Mouse (Mus musculus) cerebellum, postnatal 36 days (tissue): ENCODE measurements at regions not wholly inside any gene's neighbourhood (a gene's known extent, or its start where the extent isn't known, plus 50 kb on each side); places are given as distances from the start of the nearest gene placed in this dataset.

ENCODE experiments used
- DNase-seq, 2 experiments: peaks; one replicate each; pipeline ENCODE4 v3.0.0; 2021 to 2022; ENCODE audit warnings: mixed read lengths in 2 of 2

DNA sequence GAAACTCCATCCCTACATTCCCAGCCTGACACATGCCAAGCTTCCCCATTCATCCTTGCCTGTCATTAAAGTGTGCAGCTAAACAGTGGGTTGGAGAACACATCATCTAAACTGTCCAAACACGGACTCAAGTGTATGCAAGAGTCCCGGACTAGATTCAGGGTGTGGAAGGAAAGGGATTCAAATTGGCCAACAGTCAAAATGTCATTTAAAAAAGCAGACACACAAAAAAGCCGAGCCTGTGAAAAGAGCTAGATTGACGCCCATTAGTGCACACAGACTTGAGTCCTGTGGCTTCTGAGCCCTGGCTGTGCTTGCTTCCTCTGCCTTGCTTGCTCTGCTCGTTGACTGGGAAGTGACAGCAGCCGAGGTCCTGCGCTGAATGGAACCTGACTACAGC, 181.5 kb downstream of the Kit start:
- DNase-seq = no peak

DNA sequence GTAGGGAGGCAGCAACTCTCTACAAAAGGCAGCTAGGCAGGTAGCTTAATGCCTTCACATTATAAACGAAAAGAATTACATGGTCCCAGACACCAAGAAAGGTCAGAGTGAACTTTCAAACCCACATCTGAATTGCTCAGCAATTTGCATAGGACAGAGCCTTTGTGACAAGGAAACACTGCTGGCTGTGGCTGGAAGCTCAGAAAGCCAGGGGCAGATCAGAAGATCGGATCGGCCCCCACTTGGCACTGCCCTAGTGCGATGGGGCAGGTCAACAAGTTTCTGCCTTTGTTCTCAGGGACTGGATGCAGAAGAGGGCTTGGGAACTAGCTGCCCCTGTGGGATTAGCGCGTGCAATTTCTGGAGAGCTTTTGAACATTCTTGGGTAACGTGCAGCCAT, 179.6 kb downstream of the Kit start:
- DNase-seq = no peak

DNA sequence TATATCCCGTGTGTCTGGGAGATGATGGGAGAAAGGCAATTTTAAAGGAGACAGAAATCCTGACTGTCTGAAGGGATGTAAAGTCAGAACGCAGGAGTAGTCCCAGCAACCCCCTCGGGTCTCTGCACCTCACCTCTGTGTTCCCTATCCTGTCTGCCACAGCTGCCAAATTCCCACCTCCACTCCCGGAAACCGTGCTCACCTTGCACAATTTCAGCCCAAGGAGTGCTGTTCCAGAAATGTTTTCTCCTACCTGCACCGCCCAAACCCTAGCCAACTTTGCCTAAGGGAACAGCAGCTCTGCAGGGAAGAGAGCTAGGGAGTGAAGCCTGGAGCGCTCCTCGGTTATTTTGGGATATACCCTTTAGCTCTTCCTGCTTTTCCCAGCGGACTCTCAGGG, 170.6 kb downstream of the Kit start:
- DNase-seq = no peak

DNA sequence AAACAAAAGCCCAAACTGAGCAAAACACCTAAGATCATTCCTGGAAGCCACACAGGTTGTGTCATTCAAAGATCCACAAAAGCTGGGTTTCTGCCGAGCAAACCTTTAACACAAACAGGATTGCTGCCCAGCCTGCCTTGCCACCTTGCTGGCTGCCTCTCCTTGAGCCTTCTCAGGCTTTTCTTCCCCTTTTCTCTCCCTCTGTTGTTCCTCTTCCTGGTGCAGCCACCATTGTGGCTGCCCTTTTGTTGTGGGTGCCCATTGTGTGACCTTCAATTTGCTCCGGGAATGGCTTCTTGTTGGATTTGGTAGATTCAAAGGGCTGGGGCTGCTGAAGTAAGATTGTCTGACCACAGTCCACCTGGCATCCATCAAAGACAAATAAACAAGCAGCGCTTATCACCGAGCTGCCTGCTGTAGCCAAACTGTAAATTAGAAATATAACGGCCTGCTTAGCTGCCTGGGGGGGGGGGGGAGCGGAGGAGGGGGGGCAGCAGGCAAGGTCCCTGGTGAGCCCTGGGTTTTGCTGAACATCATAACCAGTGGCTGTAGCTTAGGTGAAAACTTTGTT, 169.8 kb downstream of the Kit start:
- no peak for DNase-seq

DNA sequence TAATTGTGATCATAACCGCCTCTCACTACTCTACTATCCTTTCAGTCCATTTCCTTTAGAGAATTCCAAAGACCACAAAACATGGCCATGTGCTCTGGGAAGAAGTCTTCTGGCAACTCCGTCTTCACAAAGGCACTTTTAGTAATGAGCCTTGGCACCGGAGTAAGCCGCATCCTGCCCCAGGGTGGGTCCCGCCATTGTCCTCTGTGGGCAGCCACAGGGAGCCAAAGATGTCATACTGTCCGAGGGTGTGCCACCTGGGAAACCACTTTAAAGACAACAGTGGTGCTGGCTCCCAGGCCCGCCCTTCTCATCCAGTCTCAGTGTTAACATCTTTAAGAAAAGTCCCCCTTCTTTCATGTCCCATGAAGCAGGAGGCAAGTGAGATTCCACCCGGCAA, 164.6 kb downstream of the Kit start:
- DNase-seq = no peak

DNA sequence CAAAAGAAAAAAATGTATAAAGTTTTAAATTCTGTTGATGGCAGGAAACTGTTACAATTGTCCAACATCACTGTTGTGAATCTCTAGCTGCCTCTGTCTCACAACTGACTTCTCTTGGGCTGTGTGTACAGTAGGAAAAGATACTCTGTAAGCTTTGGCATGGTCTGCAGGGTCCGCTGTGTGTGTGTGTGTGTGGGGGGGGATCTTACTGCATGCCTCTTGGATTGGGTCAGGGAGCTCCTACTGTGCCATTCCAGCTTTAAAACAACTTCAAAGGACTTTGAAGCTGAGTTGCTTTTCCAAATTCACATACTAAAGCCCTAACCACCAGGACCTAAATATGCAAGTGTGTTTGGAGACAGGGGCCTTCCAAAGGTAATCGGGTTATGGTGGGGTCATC, 163.7 kb downstream of the Kit start:
- DNase-seq = no peak

DNA sequence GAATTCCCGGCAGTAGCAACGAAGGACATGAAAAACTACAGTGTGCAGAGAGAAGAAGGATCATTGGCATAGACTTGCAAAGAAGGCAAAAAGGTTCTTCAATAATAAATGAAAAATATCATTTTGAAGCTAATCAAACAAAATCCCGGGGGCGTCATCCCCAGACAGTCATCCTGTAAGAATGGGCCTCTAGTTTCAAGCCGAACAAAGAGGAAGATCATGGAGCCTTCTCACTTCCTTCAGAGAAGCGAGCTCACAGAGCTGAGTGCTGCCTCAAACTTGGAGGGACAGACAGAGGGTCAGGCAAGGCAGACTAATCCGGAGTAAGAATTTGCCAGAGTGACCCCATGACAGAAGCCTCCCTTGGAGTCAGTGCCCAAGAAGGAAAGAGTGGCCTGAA, 163.0 kb downstream of the Kit start:
- no peak for DNase-seq

DNA sequence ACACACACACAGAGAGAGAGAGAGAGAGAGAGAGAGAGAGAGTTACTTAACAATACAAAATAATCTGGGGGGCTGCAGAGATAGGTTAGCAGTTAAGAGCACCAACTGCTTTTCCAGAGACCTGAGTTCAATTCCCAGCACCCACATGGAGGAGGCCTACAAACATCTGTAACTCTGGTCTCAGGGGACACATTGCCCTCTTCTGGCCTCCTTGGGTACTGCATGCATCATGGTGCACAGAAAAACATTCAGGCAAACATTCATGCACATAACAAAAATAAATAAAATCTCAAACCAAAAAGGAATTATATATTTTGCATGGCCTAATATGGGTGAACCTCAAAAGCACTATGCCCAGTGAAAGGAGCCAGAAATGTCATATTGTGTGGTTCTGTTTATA, 161.6 kb downstream of the Kit start:
- no peak for DNase-seq

DNA sequence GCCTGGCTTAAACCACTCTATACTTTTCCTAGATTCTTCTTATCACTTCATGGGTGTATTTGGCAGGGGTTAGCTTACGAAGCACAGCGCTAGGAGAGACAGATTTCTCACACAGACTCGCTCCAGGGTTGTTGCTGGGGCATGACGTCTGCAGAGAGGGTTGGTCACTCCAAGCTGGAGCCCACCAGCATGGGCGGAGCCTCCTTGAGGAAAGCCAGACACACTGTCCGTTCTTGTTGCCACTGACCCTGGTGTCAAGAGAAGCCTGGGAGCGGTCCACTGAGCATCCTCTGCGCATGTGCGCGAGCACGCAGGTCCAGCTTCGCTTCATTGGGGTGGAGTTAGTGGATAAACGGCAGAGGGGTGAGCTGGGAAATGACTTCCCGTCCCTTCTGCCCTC, 159.8 kb downstream of the Kit start:
- DNase-seq = no peak

DNA sequence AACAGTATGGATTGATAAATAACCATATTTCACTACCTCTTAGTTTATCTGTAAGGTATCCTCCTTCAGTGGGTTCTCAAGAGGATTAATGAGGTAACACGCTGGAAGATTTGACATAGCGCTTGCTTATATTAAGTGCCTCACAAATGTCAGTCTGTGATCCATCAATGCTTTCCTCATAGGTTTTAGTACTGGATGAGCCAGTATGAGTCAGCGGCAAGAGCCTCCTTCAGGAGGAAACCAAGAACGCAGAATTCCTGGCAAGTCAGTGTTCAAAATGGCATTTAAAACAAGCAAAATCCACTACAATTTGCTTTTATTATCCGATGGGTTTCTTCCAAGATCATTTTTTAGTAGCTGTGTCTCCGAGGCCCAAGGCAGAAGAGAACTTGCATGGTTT, 159.3 kb downstream of the Kit start:
- DNase-seq = no peak

DNA sequence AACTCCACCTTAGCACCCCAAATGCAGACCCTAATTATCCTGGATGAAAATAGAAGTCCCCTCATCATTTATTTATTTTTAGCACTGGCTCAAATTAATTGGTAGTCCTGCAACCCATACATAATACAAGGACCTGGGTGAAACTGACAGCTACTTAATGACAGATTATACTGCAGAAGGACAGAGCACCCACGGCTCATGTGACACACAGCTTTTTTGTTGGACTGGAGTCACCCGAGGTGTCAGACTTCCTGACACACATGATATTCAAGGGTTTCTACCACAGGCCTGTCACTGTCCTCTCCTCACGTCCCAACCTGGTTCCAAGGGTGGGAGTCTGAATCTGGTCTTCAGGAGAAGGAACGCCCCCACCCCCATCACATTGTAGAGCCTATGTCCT, 156.5 kb downstream of the Kit start:
- no peak for DNase-seq

DNA sequence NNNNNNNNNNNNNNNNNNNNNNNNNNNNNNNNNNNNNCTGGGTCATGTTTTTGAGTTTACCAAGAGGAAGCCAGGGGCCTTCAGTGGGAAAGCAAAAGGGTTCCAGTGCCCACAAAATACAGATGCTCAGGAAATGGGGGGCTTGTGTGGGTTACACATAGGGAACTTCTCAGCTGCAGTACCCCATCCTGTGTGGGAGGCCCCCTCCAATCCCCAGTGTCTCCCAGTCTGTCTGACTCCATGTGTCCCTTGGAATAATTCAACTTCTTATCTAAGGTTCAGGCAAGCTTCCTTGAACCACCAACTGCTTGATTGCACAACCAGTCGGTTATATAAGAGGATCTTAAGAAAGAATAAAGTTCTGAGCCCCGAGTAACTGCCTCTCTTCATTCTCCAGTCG, 156.0 kb downstream of the Kit start:
- DNase-seq = no peak

DNA sequence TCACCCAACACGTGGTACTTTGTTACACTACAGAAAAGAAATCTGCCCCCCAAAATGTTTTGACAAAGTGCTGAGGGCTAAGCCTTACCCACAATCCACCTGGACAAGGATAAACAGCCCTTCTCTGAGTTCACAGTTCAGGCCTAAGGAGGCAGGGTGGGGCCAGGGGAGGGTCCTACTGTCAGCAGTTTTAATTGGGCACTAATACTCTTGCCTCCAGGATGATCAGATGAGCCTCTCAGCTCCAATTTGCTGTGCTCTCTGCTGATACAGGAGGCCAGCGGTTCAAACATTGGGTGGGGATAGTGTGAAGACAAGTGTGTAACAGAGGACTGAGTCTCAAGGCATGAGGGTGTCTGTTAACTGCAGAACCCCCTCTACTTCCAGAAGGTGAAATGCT, 146.6 kb downstream of the Kit start:
- DNase-seq = no peak

DNA sequence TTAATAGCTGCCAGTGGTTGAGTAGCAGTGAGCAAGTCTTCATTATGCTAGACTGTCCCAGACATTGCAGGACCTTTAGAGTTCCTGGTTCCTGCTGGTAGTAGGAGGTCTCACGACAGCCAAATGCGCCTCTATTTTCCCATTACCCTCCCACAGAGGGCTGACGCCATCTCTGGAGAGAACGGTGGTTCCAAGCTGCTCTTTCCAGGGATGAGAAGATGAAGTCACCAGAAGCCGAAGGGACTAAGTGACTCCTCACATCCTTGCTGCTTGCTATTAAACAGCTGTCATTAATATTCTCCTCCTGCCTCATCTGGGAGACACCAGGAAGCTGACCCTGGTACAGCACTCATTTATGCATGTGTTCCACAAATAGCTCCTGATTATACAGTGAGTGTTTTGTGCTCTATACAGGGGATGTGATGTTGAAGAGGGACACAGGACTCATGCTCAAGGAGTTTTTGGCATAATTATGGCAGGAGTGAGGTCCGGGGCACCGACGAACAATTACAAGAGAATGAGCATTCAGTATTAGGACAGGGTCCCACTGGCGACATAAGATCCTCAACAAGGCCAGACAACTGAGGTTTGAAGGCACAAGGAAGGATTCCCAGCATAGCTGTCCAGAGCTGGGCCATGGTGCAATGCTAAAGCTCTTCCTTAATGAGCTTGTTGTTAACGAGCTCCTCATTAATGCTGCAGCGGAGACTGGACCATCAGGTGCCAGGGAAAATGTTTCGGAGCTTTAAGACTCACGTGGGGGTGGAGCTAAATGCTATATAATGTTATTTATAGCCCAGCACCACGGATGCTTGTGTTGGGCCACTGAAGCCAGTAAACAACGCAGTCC, 145.6 kb downstream of the Kit start:
- DNase-seq = no peak

DNA sequence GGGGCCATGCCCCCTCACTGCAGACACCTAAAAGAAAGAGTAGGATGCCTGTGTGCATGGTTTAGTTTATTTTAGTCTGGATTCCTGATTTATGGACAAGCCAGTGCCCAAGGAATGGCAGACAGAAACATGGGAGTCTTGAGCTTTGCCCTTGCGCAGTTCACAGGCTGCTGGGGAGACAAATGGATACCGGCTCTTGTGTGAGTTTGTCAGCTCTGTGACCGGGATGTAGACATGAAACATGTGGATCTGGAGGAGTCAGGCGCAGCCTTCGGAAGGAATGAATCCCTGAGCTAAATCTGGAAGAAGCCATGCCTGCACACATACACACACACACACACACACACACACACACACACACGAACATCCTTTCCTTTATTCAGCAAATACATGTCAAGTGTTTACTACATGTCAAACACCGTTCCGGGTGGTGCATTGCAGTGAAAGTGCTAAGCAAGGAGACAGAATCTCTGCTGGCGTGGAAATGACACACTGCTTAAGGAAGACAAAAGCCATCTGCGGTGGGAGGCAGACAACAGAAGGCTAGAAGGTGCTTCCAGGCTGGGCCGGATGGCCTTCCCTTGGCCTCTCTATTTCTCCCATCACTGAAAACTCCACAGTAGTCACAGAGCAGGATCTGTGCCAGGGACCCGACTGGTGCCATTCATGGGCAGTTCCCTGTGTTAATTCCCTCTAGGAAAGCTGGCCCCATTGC, 144.0 kb downstream of the Kit start:
- DNase-seq = peak; percentile 5 to 8
